Mouse (Mus musculus) lung, adult 2 months (tissue): ENCODE measurements around the gene Uvrag.

Source experiments
- CTCF ChIP-seq: fragments of 200-500 bp; IDR thresholded peaks from 2 replicates; pipeline ENCODE4 v1.5.1; 2011; ENCODE audit warnings: mild to moderate bottlenecking, low read length, control low read depth; ENCODE audit not compliant: insufficient read depth
- POLR2A ChIP-seq: fragments of 200-500 bp; IDR thresholded peaks from 2 replicates; pipeline ENCODE4 v1.6.1; 2011; ENCODE audit warnings: low read depth, mild to moderate bottlenecking, control low read depth, low read length, borderline replicate concordance; ENCODE audit errors: extremely low read depth

DNA sequence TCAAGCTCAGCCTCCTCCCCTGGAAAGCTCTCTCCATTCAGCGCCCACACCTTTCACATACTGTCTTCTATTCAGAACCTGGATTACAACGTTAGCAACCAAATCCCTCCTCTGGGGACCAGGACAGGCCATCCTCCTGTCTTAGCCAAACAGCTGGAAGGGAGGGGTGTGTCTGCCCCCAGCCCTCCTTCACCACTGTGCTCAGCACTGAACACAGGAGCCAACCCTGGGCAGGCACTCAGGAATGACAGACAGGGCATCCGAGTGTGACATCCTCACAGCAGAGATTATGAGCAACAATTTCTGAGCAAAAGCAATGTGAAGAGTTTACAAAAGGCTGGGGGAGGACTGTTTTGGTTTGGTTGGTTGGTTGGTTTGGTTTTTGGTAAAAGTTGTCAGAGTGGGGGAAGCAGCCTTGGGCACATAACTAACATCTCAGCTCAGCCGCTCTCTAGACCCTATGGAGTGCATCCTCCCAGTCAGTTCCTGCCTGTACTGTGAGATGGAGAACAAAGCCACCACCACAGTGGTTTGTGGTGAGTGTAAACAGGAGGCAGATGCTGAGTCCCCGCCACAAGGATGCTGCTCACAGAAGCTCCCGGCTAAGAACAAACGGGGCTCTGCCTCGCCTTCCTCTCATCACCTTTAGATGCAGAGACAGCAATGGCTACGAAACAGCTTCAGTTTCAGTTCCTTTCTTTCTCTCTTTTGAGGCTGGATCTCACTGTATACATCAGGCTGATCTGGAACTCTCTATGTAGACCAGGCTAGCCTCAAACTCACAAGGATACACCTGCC is 54.1 kb downstream of the Uvrag start:
- TF ChIP-seq CTCF, result no peak
- no peak for TF ChIP-seq POLR2A
